Mouse (Mus musculus): ENCODE measurements around the gene Cnnm4. TPM values are rescaled to one million over a fixed set of nuclear protein-coding genes. Genes with fewer than 3 reads are reported as not detected.

Gene Cnnm4
- total and polyA plus RNA-seq, 3 experiments, result 7.8 to 8.5 TPM; not detected in 1

DNA sequence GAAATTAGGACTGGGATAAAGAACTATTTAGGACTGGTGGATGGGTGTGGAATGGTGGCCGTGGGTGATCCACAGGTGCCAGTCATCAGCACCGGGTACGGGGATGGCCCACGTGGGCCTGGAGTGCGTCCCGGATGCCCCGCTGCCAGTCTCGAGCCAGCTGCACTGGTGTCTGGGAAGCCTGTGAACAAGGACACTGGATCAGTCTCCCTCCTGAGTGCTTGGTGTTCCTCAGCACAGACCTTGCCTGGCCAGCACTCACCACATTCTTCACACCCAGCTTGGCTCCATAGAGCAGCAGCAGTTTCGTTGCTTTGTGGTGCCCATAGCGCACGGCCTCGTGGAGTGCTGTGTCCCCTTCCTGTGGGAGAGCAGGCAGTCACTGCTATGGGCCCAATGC, 60.0 kb downstream of the Cnnm4 start:
- no peaks in the 10 kb centered on the region for H3K27me3 ChIP-seq (ENCODE audit: control insufficient read depth in 1 of 2, insufficient read depth in 2 of 2, low read length in 2 of 2)
- no peak for DNase-seq (ENCODE audit: low read depth, low spot score)
- no peaks in the 10 kb centered on the region for H3K79me2 ChIP-seq (ENCODE audit: control insufficient read depth, insufficient read depth, low read length, poor library complexity)
- peaks cover 0 to 7% of the 10 kb centered on the region in 2 experiments; a peak in 2 of 4 replicates for H3K4me1 ChIP-seq (ENCODE audit: control insufficient read depth in 1 of 2, insufficient read depth in 2 of 2, low read length in 2 of 2)
- H3K9me3 ChIP-seq (replicated peaks; ENCODE audit: insufficient read depth, low read length), result no peaks in the 10 kb centered on the region
- no peak overlapping the region for H3K27ac ChIP-seq (ENCODE audit: control insufficient read depth, low read depth, low read length)
- no peak for TF ChIP-seq SIN3A (IDR thresholded peaks at IDR 0.05; ENCODE audit: low read length)
- no peak for TF ChIP-seq TCF12 (IDR thresholded peaks at IDR 0.05; ENCODE audit: low read depth, low read length)
- TF ChIP-seq USF2 (IDR thresholded peaks at IDR 0.05; ENCODE audit: borderline replicate concordance in 1 of 2, insufficient read depth in 1 of 2, low read depth in 1 of 2, low read length in 2 of 2), result no peak
- no peak for TF ChIP-seq JUND (IDR thresholded peaks at IDR 0.05; ENCODE audit: low read depth, low read length)
- TF ChIP-seq ELF1 (IDR thresholded peaks at IDR 0.05; ENCODE audit: low read depth, low read length), result no peak
- no peak for TF ChIP-seq E2F4 (IDR thresholded peaks at IDR 0.05; ENCODE audit: borderline replicate concordance, low read depth, low read length)
- TF ChIP-seq NRF1 (IDR thresholded peaks at IDR 0.05; ENCODE audit: insufficient read depth, low read depth, low read length, poor library complexity, severe bottlenecking), result no peak
- TF ChIP-seq MAFK (IDR thresholded peaks at IDR 0.05; ENCODE audit: borderline replicate concordance, low read depth, low read length), result no peak
- TF ChIP-seq USF1 (IDR thresholded peaks at IDR 0.05; ENCODE audit: low read depth, low read length), result no peak
- H3K36me3 ChIP-seq (ENCODE audit: control insufficient read depth in 1 of 2, insufficient read depth in 2 of 2, low read length in 2 of 2), result peaks cover 0 to 5% of the 10 kb centered on the region in 2 experiments; a peak in 2 of 4 replicates
- no peak overlapping the region for H3K9ac ChIP-seq (ENCODE audit: control insufficient read depth, low read depth, low read length, poor library complexity, severe bottlenecking)
- no peak overlapping the region for H3K4me3 ChIP-seq (ENCODE audit: control insufficient read depth in 1 of 2, insufficient read depth in 1 of 2, low read depth in 2 of 2, low read length in 2 of 2)

DNA sequence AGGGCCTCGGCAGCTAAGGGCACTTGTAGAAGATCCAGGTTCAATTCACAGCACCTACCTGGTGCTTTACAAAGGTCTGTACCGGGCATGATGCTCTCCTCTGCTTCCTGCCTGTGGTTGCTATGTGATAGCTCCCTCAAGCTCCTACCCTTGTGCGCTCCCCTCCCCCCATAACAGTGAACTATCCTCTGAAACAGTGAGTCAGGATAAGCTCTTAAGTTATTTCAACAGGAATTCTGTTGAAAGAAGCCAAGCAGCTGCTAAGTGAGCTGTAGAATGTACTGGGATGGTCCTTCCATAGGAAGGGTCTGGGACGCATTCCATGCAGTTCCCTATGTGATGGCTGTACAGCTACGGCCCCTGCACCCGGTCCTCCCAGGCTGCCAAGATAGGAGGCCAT, 62.1 kb downstream of the Cnnm4 start:
- Histone ChIP-seq H3K9ac (ENCODE audit: control insufficient read depth, low read depth, low read length, poor library complexity, severe bottlenecking) (no peak overlapping the region), H3K9me3 (replicated peaks; ENCODE audit: insufficient read depth, low read length) (no peaks in the 10 kb centered on the region), H3K27ac (ENCODE audit: control insufficient read depth, low read depth, low read length) (no peak overlapping the region), H3K36me3 (ENCODE audit: control insufficient read depth in 1 of 2, insufficient read depth in 2 of 2, low read length in 2 of 2) (peaks cover 0 to 1% of the 10 kb centered on the region in 2 experiments; a peak in 1 of 4 replicates), H3K4me1 (ENCODE audit: control insufficient read depth in 1 of 2, insufficient read depth in 2 of 2, low read length in 2 of 2) (peaks cover 0 to 5% of the 10 kb centered on the region in 2 experiments; a peak in 2 of 4 replicates), H3K79me2 (ENCODE audit: control insufficient read depth, insufficient read depth, low read length, poor library complexity) (no peaks in the 10 kb centered on the region), H3K4me3 (ENCODE audit: control insufficient read depth in 1 of 2, insufficient read depth in 1 of 2, low read depth in 2 of 2, low read length in 2 of 2) (no peak overlapping the region), H3K27me3 (ENCODE audit: control insufficient read depth in 1 of 2, insufficient read depth in 2 of 2, low read length in 2 of 2) (no peaks in the 10 kb centered on the region)
- no peak for DNase-seq (ENCODE audit: low read depth, low spot score)
- TF ChIP-seq ZMIZ1 (IDR thresholded peaks at IDR 0.05; ENCODE audit: low read depth, low read length) (no peak), MAZ (IDR thresholded peaks at IDR 0.05; ENCODE audit: low read depth, low read length) (no peak), GABPA (IDR thresholded peaks at IDR 0.05; ENCODE audit: low read depth, low read length) (no peak), MYC (IDR thresholded peaks at IDR 0.05; ENCODE audit: low read depth, low read length) (no peak), SIN3A (IDR thresholded peaks at IDR 0.05; ENCODE audit: low read length) (no peak), TAL1 (IDR thresholded peaks at IDR 0.05; ENCODE audit: low read length) (no peak)
